Mouse (Mus musculus): Measurements from ENCODE around the gene Pnck. TPM values are rescaled to one million over a fixed set of nuclear protein-coding genes. Genes with fewer than 3 reads are reported as not detected.

Gene Pnck
- 100 to 1,000 TPM; 145 to 153 TPM for total RNA-seq (2021)
- long read RNA-seq, experiment 1, transcript Pnck-203 (12 exons, 1,492 nt) = minor isoform, 22 of 175 reads
- long read RNA-seq, experiment 1, transcript Pnck-201 (12 exons, 1,536 nt) = minor isoform, 14 of 175 reads
- long read RNA-seq, experiment 1, transcript Pnck-202 (12 exons, 1,532 nt) = major isoform, 77 of 175 reads
- long read RNA-seq, experiment 1, partial matches to known transcripts = 23 of 175 reads
- long read RNA-seq, experiment 1, other reads (novel, unspliced or antisense) = 39 of 175 reads
- long read RNA-seq, experiment 2, transcript Pnck-203 (12 exons, 1,492 nt) = minor isoform, 19 of 118 reads
- long read RNA-seq, experiment 2, transcript Pnck-201 (12 exons, 1,536 nt) = minor isoform, 6 of 118 reads
- long read RNA-seq, experiment 2, transcript Pnck-202 (12 exons, 1,532 nt) = major isoform, 46 of 118 reads
- long read RNA-seq, experiment 2, partial matches to known transcripts = 16 of 118 reads
- long read RNA-seq, experiment 2, other reads (novel, unspliced or antisense) = 31 of 118 reads

DNA sequence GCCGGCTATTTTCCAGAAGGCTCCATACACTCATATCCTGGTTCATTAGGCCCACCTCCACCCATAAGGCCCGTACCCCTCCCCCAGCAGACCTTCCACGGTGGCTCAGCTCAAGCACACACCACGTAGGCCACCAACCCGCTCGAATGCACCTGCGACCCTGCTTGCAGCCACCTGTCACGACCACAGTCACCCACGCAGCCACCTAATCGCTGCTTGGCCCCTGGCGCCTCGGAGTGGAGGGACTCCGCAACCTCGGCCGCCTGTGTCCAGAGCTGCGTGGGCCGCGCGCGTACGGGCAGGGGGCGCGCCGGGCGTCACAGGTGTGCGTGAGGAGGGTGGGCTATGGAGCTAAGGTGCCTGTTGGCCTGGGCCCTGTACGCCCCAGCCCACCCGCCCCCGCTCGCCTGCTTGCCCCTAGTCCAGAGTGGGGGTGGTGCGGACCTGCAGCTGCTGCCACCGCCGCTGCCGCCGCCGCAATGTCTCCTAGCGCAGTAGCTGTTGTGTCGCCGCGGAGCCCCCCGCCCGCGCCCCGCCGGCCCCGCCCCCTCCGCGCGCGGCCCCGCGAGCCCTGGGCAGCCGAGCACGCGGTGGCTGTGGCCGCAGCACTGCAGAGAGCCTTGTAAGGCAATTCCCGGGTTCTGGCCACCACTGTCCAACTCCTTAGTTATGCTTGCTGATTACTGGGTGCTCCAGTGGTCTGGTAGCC is at the start of gene Pnck:
Gene Pnck (minus strand): TSS at position 543 of the 709 bp plus-strand sequence.
- intact Hi-C loops (cut with DNase I) = loop anchor here (5.0 kb wide), 1 partner anchor 67 kb away; no protein-coding TSS in a partner anchor
- peak; percentile 26 to 32 for DNase-seq (ENCODE audit: low spot score in 2 of 2)

DNA sequence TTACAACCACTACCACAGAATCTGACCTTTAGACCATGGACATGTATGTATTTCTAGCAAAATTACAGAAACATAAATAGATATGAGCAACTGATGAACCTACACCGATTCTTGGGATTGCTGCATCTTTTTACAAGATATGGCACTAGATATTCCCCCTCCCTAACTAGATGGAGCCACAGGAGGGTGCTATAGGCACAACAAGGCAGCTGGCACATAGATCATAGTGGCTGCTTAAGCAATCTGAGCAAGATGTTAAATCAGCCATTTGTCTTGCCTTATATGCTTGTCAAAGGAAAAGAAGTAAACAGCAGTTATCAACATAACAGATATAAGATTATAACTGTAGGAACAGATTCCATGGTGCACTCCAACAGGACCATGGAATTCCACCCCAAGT is 40.6 kb upstream of the Pnck start:
- intact Hi-C loops (cut with DNase I) = no loop called here
- DNase-seq (ENCODE audit: low spot score in 2 of 2) = peak in 1 of 2 experiments; percentile 32

DNA sequence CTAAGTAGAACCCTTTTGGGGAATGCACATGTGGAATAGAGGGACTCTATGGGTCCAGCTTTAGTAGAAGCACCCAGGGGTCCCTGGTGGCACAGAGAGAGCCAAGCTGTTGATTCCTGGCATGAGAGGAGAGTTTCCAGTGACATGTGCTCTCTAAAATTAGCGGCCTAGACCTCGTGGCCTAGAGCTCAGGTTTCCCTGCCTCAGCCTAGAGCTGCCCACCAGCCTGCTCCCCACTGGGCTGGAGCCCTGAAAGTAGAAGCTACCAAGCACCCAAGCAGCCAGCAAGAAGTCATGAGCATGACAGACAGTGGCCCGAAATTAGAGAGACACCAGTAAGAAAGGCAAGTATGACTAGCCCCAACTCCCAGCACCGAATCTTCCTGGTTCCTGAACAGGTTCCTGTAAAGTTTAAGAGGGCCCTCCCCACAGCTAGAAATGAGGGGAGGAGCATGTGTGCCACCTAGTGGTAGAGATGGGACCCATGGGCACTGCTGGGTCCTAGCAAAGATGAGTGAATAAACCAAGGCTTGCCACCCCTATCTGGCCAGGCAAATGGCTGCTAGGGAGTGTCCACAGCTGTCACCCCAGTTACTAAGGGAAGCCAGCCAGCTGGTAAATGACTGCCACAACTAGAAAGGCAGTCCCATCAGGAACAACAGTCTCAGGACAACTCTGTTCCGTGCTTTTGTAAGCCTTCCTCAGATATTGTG is 31.2 kb upstream of the Pnck start:
- intact Hi-C loops (cut with DNase I) = no loop called here
- peak; percentile 41 to 45 for DNase-seq (ENCODE audit: low spot score in 2 of 2)

DNA sequence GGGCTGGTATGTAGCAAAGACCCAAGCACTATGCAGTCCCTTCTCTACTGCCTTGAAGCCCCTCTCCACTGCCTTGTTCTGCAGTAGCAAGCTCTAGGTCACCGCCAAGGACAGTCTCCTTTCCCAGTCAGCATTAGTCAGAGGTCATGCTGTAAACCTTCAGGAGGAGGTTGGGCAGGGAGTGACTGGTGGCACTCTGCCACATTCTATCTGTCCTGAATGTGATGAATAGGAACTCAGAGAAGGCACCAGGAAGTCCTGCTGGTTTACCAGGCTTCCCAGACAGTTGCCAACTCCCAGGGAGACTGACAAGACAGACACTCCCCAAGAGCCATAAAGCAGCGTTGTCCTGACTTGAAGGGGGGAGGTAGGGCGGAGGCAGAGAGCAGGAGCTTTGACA is 25.7 kb upstream of the Pnck start:
- no peak for DNase-seq (ENCODE audit: low spot score in 2 of 2)
- intact Hi-C loops (cut with DNase I) = no loop called here

DNA sequence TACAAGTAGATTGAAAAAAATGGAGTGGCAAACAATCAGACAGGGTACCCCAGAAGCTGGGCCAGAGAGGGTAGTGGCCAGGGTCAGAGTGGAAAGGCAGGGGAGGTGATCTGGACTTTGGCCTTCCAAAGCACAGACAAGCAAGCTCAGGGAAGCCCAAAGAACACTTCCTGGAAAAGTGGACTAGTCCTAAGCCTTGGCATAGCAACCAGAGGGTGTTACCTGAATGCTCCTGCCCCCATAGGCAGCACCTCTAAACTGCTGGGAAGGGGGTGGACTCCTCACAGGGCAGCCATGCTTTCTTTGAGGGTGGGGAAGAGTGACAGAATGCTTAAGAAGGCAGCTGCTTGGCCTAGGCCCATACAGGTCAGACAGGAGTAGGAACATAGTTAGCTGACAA is 25.1 kb upstream of the Pnck start:
- DNase-seq (ENCODE audit: low spot score in 2 of 2) = no peak
- intact Hi-C loops (cut with DNase I) = no loop called here

DNA sequence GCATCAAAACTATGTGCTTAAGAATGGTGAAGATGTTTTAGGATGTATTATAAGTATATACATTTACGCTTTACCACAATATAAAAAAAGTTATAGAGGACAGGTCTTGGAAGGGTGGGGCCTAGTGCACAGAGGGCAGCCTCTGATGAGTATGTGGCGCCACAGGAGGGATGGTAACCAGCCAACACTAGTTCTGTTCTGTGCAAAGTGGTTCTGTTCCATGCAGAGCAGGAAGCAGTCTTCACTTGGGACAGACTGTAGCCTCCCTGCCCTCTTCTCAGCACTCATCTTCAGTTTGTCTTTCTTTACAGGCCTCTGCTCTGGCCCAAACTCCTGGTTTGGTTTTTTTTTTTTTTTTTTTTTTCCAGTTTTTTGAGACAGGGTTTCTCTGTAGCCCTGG is 24.2 kb upstream of the Pnck start:
- no peak for DNase-seq (ENCODE audit: low spot score in 2 of 2)
- intact Hi-C loops (cut with DNase I) = no loop called here

DNA sequence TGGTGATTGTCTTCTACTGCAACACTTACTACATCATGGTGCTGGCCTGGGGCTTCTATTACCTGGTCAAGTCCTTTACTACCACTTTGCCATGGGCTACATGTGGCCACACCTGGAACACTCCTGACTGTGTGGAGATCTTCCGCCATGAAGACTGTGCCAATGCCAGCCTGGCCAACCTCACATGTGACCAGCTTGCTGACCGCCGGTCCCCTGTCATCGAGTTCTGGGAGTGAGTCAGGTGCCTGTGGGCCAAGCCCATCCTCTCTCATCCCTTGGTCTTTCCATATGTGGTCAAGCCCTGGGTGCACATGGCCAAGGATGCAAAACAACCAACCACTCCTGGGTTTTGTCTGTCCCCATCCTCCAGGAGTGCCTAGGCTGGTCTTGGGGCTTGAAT is 16.8 kb upstream of the Pnck start:
- intact Hi-C loops (cut with DNase I) = loop anchor here (10.0 kb wide), 1 partner anchor 622 kb away; no protein-coding TSS in a partner anchor
- no peak for DNase-seq (ENCODE audit: low spot score in 2 of 2)

DNA sequence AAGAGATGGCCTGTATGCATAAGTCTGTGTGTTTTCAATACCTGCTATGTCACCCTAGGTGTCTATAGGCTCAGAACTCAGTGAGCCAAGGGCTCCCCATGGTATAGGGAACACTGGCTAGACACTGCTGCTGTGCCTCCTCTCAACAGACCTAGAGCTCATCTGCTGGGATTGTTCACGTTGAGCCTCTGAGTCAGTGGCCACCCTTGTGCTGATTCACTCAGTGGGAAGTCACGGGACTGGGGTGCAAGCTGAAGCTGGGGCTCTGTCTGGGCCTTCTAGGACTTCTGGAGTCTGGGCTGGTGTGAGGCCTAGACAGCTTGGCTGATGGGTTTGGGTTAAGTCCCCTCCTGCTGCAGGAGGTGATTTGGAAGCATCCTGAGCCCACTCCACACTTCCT is 15.3 kb upstream of the Pnck start:
- intact Hi-C loops (cut with DNase I) = loop anchor here (10.0 kb wide), 1 partner anchor 620 kb away; no protein-coding TSS in a partner anchor
- no peak for DNase-seq (ENCODE audit: low spot score in 2 of 2)

DNA sequence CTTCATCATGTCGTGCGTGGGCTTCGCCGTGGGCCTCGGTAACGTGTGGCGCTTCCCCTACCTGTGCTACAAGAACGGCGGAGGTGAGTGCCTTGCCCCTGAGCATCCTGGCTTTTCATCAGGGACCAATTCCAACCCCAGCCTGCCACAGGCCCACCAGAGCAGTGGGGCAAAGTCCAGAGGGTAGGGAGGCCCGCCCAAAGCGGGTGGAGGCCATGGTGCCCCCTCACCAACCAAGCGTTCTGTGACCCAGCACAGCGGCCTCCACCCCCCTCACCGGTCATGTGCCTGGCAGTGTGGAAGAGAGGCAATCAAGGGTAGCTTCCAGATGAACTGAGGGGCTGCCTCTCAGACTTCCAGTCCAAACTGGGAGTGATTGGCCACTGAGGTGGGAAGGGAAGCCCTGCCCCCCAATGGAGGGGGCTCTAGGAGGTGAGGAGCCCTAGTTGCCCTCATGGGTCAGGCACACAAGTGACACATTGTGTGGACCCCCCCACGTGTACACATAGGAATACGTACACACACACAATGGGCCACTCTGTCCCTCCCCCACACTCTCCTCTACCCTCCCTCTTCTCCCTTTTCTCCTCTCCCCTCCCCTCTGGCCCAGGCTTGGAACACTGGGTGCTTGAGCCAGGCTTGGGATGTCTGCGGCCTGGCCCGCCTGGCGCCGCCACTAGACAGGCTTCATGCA is 14.2 kb upstream of the Pnck start:
- intact Hi-C loops (cut with DNase I) = loop anchor here (10.0 kb wide), 1 partner anchor 619 kb away; no protein-coding TSS in a partner anchor
- peak in 1 of 2 experiments; percentile 49 for DNase-seq (ENCODE audit: low spot score in 2 of 2)

DNA sequence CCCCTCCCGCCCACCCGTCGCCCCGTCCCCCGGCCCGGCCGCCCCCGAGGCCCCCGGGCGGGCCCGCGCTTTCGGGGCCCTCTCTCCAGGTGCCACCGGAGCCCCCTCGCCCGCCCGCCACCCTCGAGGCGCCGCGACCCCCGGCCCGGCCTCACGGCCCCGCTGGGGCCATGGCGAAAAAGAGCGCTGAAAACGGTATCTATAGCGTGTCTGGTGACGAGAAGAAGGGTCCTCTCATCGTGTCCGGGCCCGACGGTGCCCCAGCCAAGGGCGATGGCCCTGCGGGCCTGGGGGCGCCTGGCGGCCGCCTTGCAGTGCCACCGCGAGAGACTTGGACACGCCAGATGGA is 13.7 kb upstream of the Pnck start:
- intact Hi-C loops (cut with DNase I) = loop anchor here (10.0 kb wide), 1 partner anchor 619 kb away; no protein-coding TSS in a partner anchor

DNA sequence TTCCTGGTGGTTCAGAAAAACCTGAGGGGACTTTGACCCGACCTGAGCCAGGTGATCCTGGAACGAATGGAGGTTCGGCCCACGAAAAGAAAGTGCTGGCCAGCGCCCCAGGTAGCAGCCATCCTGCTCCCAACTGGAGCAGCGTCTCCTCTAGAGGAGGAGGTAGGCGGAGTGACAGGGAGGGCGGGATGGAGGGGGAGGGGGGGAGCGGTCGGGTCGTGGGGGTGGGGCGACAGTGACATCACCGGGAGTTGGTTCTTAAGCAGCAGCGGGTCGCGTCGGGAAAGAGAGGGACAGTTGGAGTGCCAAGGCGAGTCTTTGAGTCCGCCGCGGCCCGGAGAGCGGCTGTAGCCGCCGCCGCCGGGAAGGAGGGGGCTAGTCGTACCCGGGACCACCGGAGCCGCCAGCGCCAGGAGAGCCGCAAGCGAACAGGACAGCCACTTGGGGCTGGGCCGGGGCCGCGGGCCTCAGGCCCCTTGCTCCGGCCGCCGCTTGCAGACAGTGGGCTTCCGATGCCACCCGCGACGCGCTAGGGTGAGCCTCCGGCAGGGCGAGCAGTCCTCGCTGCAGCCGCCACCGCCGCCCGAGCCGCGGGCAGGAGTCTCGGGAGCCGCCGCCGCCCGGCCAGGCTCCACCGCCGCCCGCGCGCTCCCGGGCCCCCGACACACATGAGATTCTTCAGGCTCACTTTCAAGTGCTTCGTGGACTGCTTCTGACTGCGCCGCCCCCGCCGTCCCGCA is 13.1 kb upstream of the Pnck start, which contains the start of gene Slc6a8:
Gene Slc6a8 (plus strand): TSS at position 272 of the 740 bp plus-strand sequence.
- DNase-seq (ENCODE audit: low spot score in 2 of 2) = peak; percentile 40 to 69
- intact Hi-C loops (cut with DNase I) = loop anchor here (10.0 kb wide), 1 partner anchor 618 kb away; no protein-coding TSS in a partner anchor

More for the DNA sequence above, 13.7 kb upstream of the Pnck start:
- no peak for DNase-seq (ENCODE audit: low spot score in 2 of 2)

DNA sequence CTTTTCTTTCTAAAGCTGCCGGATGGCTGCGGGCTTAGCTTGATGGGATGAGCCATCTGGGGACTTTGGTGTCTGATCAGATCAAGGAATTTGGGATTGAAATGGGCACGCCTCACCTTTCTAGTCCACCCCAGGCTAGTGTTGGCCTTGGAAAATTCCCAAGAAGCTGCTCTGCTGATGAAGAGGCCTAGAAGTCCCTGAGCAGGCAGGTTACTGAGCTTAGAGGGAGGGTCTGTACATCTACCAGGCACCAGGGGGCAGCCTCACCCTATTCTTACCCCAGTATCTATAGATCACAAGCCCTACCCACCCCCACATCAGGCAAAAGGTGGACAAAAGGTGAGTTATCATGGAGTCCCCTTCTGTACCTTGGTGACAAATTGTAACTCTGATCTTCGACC is 12.1 kb upstream of the Pnck start:
- intact Hi-C loops (cut with DNase I) = loop anchor here (10.0 kb wide), 1 partner anchor 617 kb away; no protein-coding TSS in a partner anchor
- peak; percentile 33 to 37 for DNase-seq (ENCODE audit: low spot score in 2 of 2)

DNA sequence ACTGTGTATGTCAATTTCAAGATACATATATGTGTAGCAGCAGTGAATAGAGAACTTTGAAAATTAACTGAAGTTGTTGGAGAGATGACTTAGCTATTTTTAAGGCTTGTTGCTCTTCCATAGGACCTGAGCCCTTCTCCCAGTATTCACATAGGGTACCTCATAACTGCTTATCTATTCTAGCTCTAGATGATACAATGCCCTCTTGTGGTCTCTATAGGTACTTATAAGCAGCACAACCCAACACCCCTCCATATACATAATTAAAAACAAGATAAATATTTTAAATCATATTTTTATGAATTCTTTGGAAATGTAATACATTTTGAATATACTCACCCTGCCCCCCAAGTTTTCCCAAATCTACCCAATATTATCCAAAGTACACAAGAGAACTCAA is 3.2 kb upstream of the Pnck start:
- intact Hi-C loops (cut with DNase I) = no loop called here
- DNase-seq (ENCODE audit: low spot score in 2 of 2) = no peak

DNA sequence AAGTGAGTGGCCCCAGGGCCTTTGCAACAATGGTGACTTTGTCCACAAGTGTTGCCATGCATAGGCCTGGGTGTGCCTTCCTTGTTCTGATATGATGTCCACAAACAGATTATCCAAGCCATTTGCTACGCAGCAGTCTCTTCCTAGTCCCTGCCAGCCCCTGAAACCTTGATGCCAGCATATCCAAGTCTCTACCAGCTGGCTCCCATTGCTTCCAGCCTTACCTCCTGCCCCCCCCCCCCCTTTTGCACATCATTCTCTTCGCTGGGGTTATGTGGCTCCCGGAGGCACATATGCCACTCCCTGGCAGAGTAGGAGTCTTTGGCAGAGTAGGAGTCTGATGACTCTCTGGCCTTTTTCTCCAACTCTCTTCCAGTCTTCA is 358 bp upstream of the Pnck start:
- intact Hi-C loops (cut with DNase I) = no loop called here

DNA sequence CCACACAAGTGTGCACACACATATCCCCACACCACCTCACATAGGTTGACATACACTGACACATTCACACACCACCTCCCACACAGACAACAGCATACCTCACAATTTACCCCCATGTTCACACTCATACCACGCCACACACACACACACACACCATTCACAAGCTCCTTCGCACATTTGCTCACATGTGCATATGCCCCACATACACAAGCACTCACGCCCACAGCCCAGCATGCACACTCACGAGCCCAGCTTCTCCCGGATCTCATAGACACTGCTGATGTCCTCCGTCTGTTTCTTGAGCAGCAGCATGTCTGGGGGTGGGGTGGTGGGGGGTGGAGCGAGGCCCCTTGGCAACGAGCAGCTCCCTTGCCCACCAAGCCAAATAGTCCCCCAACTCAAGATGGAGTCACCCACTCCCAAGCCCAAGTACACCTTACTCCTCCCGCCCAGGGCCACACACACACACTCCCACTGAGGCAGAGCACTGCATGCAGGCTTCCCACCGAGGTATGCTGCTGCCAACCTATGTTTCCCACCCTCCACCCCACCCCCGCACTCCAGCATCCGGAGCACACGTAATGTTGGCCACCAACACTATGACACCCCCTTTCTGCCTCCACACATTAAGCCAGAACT is 862 bp downstream of the Pnck start:
- DNase-seq (ENCODE audit: low spot score in 2 of 2) = peak; percentile 37 to 79
- intact Hi-C loops (cut with DNase I) = loop anchor here (5.0 kb wide), 1 partner anchor 67 kb away; no protein-coding TSS in a partner anchor

More for the DNA sequence above, 358 bp upstream of the Pnck start:
- DNase-seq (ENCODE audit: low spot score in 2 of 2) = no peak

DNA sequence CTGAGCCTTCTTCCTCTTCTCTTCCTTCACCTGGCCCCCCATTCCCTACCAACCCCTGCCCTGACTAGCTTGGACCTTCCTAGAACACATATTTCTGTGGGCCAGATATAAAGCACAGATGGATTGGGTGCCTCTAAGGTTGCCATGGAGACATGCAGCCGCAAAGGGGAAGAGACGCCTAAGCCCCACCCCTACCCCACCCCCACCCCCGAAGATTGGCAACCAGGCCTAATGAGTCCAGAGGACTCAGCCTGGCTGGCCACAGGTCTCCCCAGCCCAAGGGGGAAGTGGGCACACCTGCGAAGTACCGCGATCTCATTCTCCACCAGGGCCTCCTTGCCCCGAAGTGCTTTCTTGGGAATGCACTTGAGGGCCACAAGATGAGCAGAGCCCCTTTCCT is 1.5 kb downstream of the Pnck start:
- intact Hi-C loops (cut with DNase I) = loop anchor here (5.0 kb wide), 1 partner anchor 66 kb away; no protein-coding TSS in a partner anchor
- DNase-seq (ENCODE audit: low spot score in 2 of 2) = no peak

DNA sequence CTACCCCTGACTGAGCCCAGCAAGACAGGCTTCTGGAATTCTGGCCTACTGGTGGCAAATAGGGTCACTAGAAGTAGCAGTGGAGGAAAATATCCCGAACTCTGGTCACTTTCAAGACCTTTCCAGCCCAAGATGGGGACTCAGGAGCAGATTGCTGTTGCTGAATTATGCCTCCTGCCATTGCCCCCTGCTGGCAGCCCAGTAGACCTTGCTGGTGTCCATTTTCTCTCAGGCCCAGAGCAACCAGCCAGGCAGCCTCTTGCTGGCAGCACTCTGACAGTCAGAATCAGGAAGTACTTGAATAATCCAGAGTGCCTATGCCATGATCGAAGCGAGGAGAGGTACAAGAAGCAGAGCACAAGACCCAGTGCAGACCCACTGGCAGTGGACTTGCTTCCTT is 4.4 kb downstream of the Pnck start:
- no peak for DNase-seq (ENCODE audit: low spot score in 2 of 2)
- intact Hi-C loops (cut with DNase I) = loop anchor here (2.0 to 5.0 kb wide), 2 partner anchors 63 to 85 kb away; no protein-coding TSS in a partner anchor

Data from left cerebral cortex, postnatal 14 days (tissue).